Mouse (Mus musculus) stomach, postnatal 0 days (tissue): ENCODE data around the gene Coch.

Experiments used
- CTCF ChIP-seq: IDR thresholded peaks from 2 replicates; pipeline ENCODE4 v1.5.1; 2016; ENCODE audit warnings: antibody characterized with exemption, low read depth, mild to moderate bottlenecking, moderate library complexity
- EP300 ChIP-seq: optimal IDR thresholded peaks from 2 replicates; pipeline ENCODE3; 2016; ENCODE audit warnings: antibody characterized with exemption

GRCm38 (mm10) chr12:51636689-51637470 is 43.7 kb downstream of the Coch start:
- TF ChIP-seq CTCF = no peak
- no peak for TF ChIP-seq EP300
